Mouse (Mus musculus): ENCODE measurements at regions not wholly inside any gene's neighbourhood (a gene's known extent, or its start where the extent isn't known, plus 50 kb on each side); places are given as distances from the start of the nearest gene placed in this dataset.

DNA sequence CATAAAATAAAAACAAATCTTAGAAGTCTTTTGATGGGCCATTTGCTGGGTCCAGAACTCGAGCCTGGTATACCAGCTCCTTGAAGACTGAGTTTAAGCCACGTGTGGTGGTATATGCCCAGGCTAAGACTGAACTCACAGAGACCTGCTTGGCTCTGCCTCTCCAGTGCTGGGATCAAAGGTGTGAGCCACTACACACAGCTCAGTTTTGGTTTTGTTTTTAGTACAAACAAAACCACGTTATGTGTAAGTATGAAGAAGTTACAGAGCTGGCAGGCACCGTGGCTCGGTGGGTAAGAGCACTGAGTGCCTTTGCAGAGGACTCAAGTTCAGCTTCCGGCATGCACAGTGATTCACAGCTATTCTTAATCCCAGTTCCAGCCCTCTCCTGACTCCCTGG is 75.6 kb downstream of the Wdr5 start:
- no peak for DNase-seq (ENCODE audit: low spot score)

DNA sequence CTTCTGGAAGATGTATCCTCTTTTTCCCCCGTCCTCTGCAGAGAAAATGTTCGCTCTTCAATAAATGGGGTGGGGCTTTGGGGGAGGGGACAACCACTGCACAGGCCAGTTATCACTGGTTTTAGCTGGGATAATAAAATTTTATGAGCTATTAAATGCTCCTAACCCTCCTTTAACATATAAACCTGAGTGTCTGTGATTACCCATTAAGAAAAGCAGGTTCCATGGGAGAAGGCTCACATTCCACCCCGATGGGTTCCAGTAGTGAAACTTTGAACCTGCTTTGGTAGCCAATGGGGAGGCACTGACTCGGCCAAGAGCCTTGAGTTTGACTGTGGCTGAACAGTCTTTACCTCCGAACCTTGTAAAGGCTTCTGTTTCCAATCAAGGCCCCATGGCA is 76.7 kb downstream of the Wdr5 start:
- no peak for DNase-seq (ENCODE audit: low spot score)

DNA sequence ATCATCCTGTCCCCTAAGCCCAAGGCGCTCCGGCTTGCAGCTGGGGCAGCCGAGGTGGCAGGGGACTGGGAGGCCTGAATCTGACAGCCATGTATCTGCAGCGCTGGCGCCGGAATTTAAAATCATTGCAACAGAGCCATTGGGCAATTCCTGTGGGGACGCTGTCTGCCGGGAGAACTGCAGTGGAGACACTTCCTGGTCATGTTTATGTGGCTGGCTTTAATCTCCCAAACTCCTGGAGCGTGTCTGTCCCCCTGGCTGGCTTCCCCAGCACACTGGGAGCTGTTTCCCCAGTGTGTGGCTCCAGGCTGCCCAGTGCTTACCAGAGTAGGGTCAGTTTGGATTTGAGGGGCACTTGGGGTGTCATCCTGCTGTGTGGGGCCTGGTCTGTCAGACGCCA is 78.4 kb downstream of the Wdr5 start:
- peak; percentile 38 for DNase-seq (ENCODE audit: low spot score)

DNA sequence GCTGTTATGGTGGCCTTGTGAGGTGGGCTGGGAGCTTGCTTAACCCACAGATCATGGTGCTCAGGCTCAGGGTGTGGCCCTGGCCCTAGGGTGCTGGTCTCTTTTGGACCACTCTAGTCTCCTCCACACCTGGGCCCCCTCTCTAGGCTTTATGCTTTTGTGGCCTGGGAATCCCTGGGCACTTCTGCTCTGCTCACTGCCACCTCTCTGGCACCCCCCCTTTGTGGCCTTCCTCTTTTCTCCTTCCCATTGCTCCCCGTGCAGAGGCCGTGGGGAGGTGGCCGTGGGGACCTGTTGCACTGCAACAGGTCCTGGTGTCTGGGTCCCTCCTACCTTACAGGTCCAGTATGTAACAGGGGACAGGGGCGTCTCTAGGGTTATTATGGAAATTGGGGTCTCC is 80.3 kb downstream of the Wdr5 start:
- no peak for DNase-seq (ENCODE audit: low spot score)

DNA sequence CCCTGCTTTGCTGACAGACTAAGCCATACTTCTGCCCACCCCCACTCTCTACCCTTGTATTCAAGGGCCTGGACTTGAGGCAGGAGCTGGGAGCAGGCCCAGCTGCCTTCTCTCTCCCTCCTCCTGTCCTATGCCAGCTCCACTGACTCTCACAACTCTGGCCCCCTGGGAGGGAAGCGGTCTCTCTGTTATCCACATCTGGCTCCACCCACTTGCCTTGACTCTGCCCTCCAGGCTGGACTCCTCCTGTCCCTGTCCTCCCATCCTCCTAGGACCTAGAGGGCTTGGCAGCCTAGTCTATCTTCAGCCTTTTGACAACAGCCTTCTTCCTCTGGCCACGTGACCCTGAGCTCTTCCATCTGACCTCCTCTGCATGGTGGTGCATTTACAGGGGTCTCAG is 80.0 kb upstream of the Rxra start:
- DNase-seq (ENCODE audit: low spot score) = peak; percentile 67

DNA sequence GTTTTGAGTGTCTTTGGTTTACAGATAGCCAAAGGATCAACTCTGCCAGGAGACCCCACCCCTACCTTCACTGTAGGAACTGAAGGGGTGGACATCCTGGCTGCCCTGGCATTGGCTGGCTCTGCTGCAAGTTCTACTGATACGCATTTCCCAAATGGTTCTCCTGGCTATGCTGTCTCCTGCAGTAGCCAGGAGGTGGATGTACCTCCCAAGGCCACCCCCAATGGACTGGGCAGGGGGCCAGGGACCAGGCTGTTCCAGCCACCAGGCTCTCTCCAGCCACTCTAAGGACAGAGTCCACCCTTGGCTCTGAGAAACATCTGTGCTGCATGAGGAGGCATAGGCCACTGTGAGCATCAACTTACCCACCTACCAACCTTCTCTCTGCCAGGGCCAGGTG is 79.3 kb upstream of the Rxra start:
- peak; percentile 62 for DNase-seq (ENCODE audit: low spot score)

DNA sequence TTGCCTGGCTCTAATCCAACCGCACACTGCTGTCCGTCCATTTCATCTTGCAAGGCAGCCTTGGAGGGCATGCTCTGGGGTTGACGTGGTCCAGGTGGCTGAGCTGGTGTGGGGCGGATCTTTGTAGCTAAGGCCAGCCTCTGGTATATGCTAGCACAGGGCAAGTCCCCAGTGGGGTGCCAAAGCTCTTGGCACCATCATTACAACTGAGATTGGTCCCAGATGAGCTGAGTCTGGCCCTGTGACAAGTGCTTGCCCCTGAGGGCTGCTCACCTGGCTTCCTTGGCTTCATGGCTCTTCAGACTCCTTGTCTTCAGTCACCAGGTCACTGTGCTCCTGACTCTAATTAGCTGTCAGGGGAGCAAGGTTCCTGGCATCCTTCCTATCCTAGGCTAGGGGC is 78.3 kb upstream of the Rxra start:
- DNase-seq (ENCODE audit: low spot score) = no peak

DNA sequence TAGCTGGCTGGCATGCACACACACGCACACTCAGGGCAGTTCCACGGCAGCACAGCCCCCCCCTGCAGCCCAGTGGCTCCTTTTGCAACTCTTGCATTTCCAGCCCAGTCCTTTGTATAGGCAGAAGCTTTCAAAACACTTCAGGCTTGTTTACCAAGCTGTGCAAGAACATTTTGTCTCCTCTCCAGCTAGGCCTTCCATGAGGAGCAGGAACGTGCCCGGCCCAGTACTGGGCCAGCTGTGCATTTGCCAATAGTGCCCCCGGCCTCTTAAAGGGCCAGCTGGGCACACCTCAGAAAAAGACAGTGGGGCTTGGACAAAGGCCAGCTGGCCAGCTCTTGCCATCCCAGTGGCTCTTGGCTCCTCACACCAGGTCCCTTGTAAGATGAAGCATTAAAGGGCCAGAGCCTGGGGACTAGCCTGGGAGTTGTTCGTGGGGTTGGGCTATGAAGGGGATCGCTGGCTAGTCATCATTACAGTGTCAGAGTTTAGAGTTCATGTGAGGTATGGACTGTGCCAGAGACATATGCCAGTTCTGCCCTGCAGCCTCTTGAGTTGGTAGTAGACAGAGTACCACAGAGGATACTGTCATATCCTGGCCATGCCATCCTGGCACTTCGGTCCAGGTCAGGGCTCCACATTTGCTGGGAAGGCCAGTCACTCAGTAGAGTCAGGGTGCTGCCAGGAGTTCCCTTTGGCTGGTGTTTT is 77.0 kb upstream of the Rxra start:
- DNase-seq (ENCODE audit: low spot score) = peak; percentile 41

DNA sequence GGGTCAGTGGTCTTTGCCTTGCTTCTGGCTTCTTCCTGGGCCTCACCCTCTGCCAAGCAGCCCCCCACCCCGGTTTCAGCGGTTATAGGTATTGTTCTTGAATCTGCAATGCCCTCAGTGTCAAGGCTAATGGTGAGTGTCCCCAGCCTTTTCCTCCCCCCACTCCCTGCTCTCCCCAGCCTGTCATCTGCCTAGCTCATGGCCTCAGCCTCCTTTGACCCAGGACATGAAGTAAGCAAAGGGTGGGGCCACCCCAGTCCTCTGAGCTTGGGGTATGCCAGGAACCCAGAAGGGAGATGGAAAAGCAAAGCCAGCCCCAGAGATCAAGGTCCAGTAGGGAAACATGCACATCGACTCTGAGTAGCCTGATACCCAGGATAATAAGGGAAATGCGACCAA is 76.5 kb upstream of the Rxra start:
- DNase-seq (ENCODE audit: low spot score) = no peak

DNA sequence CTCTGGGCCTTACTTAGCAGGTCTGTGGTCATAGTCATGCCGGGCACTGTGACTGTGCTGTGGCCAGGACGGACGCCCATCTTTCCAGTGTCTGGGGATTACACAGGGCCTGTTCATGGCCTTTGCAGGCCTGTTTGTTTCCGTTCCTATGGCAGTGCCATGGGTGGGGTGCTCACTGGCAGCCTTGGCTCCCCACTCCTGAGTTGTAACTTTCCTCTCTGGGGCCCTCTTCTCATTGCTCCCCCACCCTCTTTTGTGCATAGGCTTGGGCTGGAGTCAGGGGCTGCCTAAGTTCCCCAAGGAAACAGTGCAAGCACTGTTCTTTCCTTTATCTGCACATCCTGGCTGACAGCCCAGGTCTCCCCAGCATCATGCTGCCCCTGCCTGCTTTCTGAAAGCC is 72.9 kb upstream of the Rxra start:
- no peak for DNase-seq (ENCODE audit: low spot score)

DNA sequence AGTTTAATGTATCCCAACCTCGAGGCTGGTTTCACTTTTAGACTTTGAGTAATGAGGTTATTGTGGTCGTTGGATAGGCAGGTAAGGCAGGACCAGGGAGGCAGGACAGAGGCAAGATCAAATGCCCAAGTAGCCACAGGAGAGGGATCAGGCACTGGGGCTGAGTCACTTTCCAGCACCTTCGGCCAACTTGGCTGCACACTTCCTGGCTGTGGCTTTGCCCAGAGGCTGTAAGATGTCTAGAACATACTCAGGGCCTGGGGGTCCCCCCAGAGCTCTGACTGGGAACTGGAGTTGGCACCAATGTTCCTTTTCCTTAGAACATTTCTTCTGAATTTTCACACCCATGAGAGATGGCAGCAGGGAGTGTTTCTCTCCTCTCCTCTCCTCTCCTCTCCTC is 71.7 kb upstream of the Rxra start:
- DNase-seq (ENCODE audit: low spot score) = no peak

DNA sequence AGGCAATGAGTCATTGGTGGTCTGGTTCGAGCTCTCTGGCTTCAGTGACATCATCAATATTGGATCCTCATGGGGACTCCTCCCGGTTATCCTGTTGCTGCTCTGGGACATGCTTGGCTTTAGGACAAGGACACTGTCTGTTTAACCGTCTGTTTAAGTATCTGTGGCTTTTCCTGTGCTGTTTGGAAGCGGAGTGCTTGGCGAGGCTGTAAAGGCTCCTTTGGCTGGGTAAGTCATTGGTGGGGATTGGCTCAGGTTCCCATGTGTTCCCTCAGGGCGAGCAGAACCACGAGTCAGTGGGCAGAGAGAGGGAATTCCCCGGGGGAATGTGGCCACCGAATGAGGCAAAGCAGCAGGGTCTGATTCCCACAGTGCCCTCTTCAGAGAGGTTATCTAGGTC is 69.4 kb upstream of the Rxra start:
- DNase-seq (ENCODE audit: low spot score) = no peak

DNA sequence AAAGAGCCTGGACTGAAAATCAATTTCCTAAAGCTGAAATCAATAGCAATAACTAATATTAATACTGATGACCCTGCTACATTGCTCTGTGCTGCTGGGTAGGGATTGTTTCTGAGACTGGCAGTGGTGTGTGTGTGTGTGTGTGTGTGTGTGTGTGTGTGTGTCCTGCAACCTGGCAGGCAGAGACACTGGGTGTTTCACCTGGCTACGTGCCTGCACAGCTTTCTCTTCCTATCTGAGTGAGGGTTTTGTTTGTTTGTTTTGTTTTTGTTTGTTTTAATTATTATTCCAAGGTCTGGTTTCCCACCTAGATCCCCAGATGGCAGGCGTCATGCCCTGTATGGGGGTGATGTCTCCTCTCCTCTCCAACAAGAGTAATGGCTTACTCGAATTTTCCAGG is 54.5 kb upstream of the Rxra start:
- no peak for DNase-seq (ENCODE audit: low spot score)

DNA sequence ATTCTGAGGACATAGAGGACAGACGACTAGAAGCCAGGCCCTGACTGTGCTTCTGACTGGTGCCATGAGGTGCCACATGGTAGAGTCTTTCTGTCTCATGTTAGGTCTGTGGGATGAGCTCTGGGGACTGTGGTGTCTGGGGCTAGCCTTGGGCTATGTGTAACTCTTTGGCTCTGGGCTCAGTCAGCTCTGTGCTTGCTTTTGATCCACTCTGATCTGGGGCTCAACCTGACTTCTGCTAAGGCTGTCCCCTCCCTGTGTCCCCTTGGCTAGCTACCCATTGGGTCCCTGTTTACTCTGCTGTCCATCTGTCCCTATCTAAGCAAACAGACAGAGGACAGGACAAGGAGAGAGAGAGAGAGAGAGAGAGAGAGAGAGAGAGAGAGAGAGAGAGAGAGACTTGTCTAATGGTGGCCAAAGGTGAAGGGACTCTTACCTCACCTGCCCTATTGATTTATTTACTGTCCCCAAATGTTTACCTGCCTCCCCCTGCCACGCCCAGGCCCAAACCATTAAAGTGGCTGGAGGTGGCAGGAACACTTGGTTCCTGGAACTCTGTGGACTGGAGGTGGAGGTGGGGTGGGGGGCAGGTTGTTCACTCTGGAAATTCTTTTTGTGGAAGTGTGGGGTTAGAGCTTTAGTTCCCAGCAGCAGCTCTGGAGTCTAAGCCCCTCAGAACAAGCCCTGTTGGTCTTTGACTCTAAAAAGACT is 51.4 kb upstream of the Rxra start:
- no peak for DNase-seq (ENCODE audit: low spot score)

Measured in ovary, adult 18-20 months (tissue).